Mouse (Mus musculus): ENCODE measurements around the gene Hspb6.
A peak's percentile ranks its signal among the peaks of the same experiment; 100 is the strongest.

DNA sequence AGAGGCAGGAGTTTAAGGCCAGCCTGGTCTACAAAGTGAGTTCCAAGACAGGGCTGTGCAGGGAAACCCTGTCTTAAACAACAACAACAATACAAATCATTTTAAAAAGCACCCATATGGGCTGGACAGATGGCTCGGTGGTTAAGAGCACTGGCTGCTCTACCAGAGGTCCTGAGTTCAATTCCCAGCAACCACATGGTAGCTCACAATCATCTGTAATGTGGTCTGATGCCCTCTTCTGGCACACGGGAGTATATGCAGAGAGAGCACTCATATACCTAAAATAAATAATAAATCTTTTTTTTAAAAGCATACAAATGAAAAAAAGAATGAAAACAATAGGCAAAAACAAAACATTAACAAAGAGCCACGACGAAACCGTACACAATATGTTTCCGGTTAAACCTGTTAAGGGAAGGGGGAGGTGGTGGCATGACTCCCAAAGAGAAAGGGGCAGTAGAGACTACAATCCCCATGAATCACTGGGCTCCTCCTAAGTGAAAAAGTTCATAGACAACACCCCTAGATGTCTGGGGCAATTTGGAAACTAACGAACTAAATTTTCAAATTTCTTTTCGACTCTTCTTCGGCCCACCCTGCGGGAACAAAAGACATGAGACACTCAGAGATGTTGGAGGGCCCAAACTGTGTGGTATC is 405 bp upstream of the Hspb6 start:
- TF ChIP-seq POLR2A (IDR thresholded peaks at IDR 0.05; ENCODE audit: borderline replicate concordance, insufficient read depth, low read length) (no peak), CTCF (IDR thresholded peaks at IDR 0.05; ENCODE audit: borderline replicate concordance, insufficient read depth, low read depth, low read length) (peak; percentile 31; the same call in 1 of the 2 replicates)

Measured in cerebellum, adult 2 months (tissue).